ENCODE assay signal across 23 mouse cellular contexts in genomic region chr12:91892622-91893560, GRCm38 (mm10).
"Had no signal": no experiment of that assay in that cellular context is flagged by ENCODE, and none has a peak within 500 bp of the region (broad histone marks: within the 10 kb centered on the region; RNA-seq: fewer than 3 reads in every experiment).

No protein-coding gene starts in this region.

- H3K36me3 ChIP-seq: limb, embryonic 10.5 days; limb, embryonic 13.5 days; liver, embryonic 12.5 days; liver, embryonic 15.5 days; midbrain, embryonic 12.5 days; midbrain, embryonic 15.5 days; neural tube, embryonic 12.5 days; neural tube, embryonic 15.5 days had no signal

- H3K4me3 ChIP-seq: layer of hippocampus, adult 2 months; limb, embryonic 10.5 days; limb, embryonic 13.5 days; liver, embryonic 12.5 days; liver, embryonic 15.5 days; midbrain, embryonic 12.5 days; midbrain, embryonic 15.5 days; neural tube, embryonic 12.5 days; neural tube, embryonic 15.5 days had no signal

- H3K27ac ChIP-seq: kidney, postnatal 0 days; layer of hippocampus, adult 2 months; limb, embryonic 10.5 days; limb, embryonic 13.5 days; liver, embryonic 12.5 days; liver, embryonic 15.5 days; midbrain, embryonic 12.5 days; midbrain, embryonic 15.5 days; neural tube, embryonic 12.5 days; neural tube, embryonic 15.5 days; stomach, postnatal 0 days had no signal

- H3K9ac ChIP-seq: limb, embryonic 13.5 days; liver, embryonic 12.5 days; liver, embryonic 15.5 days; midbrain, embryonic 12.5 days; midbrain, embryonic 15.5 days; neural tube, embryonic 12.5 days; neural tube, embryonic 15.5 days had no signal

- H3K4me2 ChIP-seq: limb, embryonic 13.5 days; liver, embryonic 12.5 days; liver, embryonic 15.5 days; midbrain, embryonic 12.5 days; midbrain, embryonic 15.5 days; neural tube, embryonic 12.5 days; neural tube, embryonic 15.5 days had no signal

- H3K4me1 ChIP-seq: limb, embryonic 10.5 days; limb, embryonic 13.5 days; liver, embryonic 12.5 days; liver, embryonic 15.5 days; midbrain, embryonic 12.5 days; midbrain, embryonic 15.5 days; neural tube, embryonic 12.5 days; neural tube, embryonic 15.5 days had no signal

- DNase-seq: kidney, postnatal 25 days; layer of hippocampus, adult 9-11 months; liver; lung, adult 2 months; lung, postnatal 4 days; right cerebral cortex, adult 18-20 months; right cerebral cortex, postnatal 14 days; right cerebral cortex, postnatal 4 days; thymus, adult 2 months; thymus, postnatal 14 days; thymus, postnatal 4 days had no signal

- H3K27me3 ChIP-seq: limb, embryonic 13.5 days; liver, embryonic 12.5 days; liver, embryonic 15.5 days; midbrain, embryonic 12.5 days; midbrain, embryonic 15.5 days; neural tube, embryonic 12.5 days; neural tube, embryonic 15.5 days had no signal

- ATAC-seq: liver, embryonic 12.5 days; lung, postnatal 0 days; midbrain, embryonic 15.5 days had no signal

- H3K9me3 ChIP-seq: limb, embryonic 10.5 days; limb, embryonic 13.5 days; liver, embryonic 12.5 days; liver, embryonic 15.5 days; midbrain, embryonic 12.5 days; midbrain, embryonic 15.5 days; neural tube, embryonic 12.5 days; neural tube, embryonic 15.5 days had no signal
